Mouse (Mus musculus) common myeloid progenitor, adult 5-6 weeks (primary cell): ENCODE measurements around the gene Trak1. TPM values are rescaled to one million over a fixed set of nuclear protein-coding genes. Genes with fewer than 3 reads are reported as not detected.

ENCODE experiments used
- ATAC-seq: replicated peaks from 2 replicates; pipeline ENCODE4 v1.8.0; 2016; ENCODE audit warnings: low read depth, mild to moderate bottlenecking, moderate TSS enrichment, inconsistent platforms; ENCODE audit not compliant: poor library complexity, severe bottlenecking
- total RNA-seq: library from RNA; stranded (forward); fragments of 200-1000, 187-1606 nt; gene quantifications from 2 replicates; pipeline ENCODE4 v1.2.3, GENCODE M21; 2017

Trak1 gene
- total RNA-seq, 1 experiment from 2014 or later = 32.3 TPM

- no peak for ATAC-seq
Observed at GRCm38 (mm10) chr9:121385749-121386350, 88.5 kb downstream of the Trak1 start.

GRCm38 (mm10) chr9:121387539-121388272, 90.4 kb downstream of the Trak1 start:
- no peak for ATAC-seq

- no peak for ATAC-seq
Observed at GRCm38 (mm10) chr9:121388273-121388931, 91.1 kb downstream of the Trak1 start.

DNA sequence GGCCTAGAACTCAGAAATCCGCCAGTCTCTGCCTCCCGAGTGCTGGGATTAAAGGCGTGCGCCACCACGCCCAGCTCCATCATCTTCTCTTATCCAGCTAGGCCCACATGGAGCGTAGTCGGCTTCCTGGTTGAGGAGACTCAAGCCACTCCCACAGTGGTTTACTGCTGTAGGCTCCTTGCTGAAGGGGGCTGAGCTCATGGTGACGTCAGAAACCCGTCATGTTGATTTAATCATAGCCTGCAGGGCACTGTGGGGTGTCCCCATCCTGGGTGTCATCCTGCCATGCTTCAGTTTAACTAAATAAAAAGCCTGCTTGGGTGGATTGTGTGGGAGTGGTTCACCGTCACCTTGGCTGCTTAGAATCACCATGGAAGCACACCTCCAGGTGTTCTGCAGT, 92.0 kb downstream of the Trak1 start:
- ATAC-seq = no peak

DNA sequence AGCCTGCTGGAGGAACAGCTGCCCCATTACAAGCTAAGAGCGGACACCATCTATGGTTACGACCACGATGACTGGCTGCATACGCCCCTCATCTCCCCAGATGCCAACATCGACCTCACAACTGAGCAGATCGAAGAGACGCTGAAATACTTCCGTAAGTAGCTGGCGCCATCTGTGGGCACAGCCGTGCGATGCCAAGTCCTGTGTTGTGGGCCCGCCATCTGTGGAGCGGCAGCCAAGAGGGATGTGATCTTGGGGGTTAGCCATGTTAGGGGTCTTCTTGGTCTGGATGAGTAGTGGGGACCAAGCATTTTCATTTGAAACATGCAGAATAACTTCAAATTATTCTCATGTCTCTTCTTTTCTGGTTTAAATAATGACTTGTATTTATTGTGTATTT, 94.6 kb downstream of the Trak1 start:
- peak; percentile 53; the same call in 1 of the 2 replicates for ATAC-seq

- peak; percentile 67 for ATAC-seq
Observed at GRCm38 (mm10) chr9:121392427-121392826, 95.1 kb downstream of the Trak1 start.

- 0 out of 2 replicates have a peak, but pooled peaks have one; percentile 15 for ATAC-seq
Observed at GRCm38 (mm10) chr9:121393104-121393503, 95.8 kb downstream of the Trak1 start.

- no peak for ATAC-seq
Observed at GRCm38 (mm10) chr9:121394882-121395281, 97.6 kb downstream of the Trak1 start.

- no peak for ATAC-seq
Observed at GRCm38 (mm10) chr9:121395812-121396211, 98.5 kb downstream of the Trak1 start.

- ATAC-seq = no peak
Observed at GRCm38 (mm10) chr9:121398100-121398760, 100.9 kb downstream of the Trak1 start.

DNA sequence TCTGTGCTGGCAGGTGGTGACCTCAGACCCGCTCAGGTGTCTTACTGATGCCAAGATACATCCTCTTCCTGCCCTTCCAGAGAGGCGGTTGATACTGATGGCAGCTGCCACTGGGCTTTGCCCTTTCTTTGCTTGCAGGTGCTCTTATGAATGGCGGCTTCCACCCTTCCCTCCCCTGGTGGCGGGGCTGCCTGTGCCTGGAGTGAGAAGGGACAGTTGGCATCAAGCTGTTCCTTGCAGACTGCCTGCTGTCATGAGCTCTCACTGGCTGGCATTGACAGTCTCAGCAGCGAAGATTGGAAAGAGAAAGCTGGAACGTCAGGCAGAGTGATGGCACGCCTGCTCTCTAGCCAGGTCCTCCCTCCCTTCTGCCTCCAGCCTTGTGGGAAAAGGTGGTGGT, 101.5 kb downstream of the Trak1 start:
- no peak for ATAC-seq

GRCm38 (mm10) chr9:121400608-121401007, 103.3 kb downstream of the Trak1 start:
- no peak for ATAC-seq

DNA sequence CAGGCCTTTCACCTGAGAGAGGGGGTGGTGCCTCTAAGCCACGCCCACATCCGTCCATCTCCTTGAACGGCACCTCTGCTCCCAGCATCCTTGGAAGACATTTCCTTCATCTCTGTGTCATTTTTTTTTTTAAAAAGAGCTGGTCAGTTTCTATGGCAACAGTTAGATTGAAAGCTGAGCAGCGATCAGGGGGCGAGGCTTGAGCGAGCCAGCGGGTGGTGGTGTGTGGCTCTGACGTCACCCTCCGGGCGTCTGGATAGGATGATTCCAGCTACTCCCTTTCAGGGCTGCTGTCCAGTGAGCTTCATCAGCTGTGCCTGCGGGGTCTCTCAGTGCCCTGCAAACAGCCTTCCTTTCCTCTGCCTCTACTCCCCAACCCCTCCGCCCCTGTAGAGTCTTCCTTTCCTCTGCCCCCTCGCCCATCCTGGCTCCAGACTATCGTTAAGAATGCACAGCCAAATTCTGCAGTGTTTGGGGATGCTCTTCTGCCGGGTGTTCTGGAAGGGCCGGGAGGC, 105.9 kb downstream of the Trak1 start:
- no peak for ATAC-seq

GRCm38 (mm10) chr9:121403699-121404098, 106.4 kb downstream of the Trak1 start:
- no peak for ATAC-seq

- no peak for ATAC-seq
Observed at GRCm38 (mm10) chr9:121405088-121405681, 107.9 kb downstream of the Trak1 start.

DNA sequence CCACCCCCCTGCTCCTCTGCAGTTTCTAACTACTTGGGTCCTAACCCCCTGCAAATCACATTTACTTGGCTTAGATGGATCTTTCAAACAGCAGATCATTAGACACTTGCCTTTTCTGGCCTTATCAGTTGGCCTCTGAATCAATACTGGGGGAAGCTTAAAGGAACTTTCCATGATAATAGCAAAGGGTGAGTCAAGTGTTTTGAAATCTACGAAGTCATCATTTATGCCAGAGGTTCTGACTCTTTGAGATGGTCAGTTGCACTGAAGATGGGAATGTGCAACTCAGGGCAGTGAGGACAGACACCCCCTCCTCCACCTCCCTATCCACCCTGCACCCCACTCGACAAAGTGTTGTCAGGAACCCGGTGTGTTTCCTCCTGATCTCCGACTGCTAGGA, 108.5 kb downstream of the Trak1 start:
- no peak for ATAC-seq

DNA sequence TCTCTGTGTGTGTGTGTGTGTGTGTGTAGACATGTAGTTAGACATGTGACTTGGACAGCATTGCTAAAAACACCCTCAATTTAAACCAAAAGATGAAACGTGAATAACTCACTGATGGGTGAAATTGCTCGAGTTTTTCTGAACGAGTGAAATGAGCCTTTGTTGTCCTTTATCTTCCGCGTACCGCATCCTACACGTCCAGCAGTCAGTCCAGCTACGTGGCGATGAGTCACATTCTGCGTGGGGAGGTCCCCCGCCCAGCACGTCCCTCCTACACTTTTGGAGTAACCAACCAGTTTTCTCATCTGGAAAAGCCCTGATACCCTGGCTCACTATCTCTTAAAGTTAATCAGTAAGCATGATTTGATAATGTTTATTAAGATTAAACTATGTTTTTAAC, 116.9 kb downstream of the Trak1 start:
- ATAC-seq = no peak

- no peak for ATAC-seq
Observed at GRCm38 (mm10) chr9:121415626-121416241, 118.4 kb downstream of the Trak1 start.

DNA sequence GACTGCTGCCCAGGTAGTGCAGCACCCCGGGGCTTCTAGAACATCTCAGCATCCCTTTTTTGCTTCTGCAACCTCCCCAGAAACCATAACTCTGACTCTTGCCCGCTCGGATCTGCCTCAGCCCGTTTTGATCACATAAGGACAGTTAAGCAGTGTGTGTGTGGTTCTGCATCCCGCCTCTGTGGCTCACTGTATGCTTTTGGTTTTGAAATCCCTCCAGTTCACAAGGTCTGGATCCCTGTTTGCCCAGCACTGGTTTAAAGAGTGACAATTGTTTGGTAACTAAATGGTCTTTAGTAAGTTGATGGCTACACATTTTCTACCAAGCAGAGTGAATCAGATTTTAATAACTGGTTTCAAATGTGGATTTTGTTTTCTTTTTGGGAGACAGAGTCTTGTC, 119.2 kb downstream of the Trak1 start:
- no peak for ATAC-seq
